Mouse (Mus musculus): ENCODE measurements at regions not wholly inside any gene's neighbourhood (a gene's known extent, or its start where the extent isn't known, plus 50 kb on each side); places are given as distances from the start of the nearest gene placed in this dataset.

GRCm38 (mm10) chr2:12765336-12765735 is 158.5 kb upstream of the Pter start:
- H3K27ac ChIP-seq, result no peak overlapping the region
- DNase-seq, result no peak
- TF ChIP-seq CTCF (IDR thresholded peaks at IDR 0.05), result no peak
- intact Hi-C loops (cut with DNase I), result no loop called here
- no peak overlapping the region for H3K4me3 ChIP-seq

DNA sequence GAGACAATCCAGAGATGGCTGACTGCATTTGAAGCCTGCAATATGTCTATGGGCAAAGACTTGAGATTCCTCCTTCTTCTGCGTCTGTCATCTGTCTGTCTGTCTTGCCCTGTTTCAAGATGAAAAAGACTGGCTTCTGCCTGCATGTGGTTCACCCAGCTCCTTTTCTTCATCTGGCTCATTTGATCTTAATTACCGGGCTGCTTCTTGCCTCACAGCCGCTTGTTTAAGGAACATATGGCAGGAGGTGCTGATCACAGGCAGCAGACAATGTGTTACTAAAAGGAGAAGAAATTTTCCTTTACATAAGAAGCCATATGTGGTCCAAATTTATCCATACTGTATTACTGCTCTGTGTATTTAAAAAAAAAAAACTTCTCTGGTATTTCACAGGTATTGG is 147.0 kb upstream of the Pter start:
- intact Hi-C loops (cut with DNase I), result no loop called here
- no peak for TF ChIP-seq CTCF (IDR thresholded peaks at IDR 0.05)
- H3K27ac ChIP-seq, result no peak overlapping the region
- no peak overlapping the region for H3K4me3 ChIP-seq
- DNase-seq, result no peak

DNA sequence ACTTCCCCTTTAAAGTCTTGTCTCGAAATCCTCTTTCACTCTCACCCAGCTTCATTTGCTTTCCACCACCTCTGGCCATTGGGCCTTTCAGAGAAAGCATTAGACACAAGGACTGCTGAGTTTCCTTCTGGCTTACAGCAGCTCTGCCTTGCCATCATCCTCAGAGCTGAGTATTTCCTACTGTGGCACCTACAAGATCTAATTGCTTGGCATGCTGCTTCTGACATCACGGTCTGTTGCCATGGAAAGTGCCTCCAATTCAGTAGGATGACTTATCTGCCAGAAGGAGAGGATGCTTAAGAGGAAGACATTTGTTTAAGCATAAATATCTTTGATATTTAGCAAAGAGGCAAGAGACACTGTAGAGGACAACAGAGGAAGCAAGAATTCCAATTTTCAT is 146.1 kb upstream of the Pter start:
- TF ChIP-seq CTCF (IDR thresholded peaks at IDR 0.05), result no peak
- no peak overlapping the region for H3K27ac ChIP-seq
- intact Hi-C loops (cut with DNase I), result no loop called here
- no peak overlapping the region for H3K4me3 ChIP-seq
- no peak for DNase-seq

DNA sequence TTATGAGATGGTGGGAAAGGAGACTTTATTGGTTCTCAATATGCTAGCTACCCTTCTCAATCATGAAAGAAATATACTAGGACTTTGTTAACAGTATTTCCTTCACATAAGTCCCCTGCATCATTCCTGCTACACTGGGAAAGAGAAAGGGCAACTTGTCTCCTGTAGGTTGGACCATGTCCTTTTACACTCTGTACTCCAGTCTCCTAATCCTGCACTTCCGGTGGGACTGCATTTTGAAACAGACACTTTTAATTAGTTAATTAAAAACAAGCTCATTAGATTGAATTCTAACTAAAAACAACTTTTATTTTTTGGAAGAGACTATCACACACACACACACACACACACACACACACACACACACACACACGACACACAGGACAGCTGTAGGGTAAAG is 131.2 kb upstream of the Pter start:
- TF ChIP-seq CTCF (IDR thresholded peaks at IDR 0.05), result no peak
- Histone ChIP-seq H3K4me3 (no peak overlapping the region), H3K27ac (no peak overlapping the region)
- DNase-seq, result no peak
- intact Hi-C loops (cut with DNase I), result no loop called here

GRCm38 (mm10) chr2:12797615-12798169 is 126.1 kb upstream of the Pter start:
- TF ChIP-seq CTCF (IDR thresholded peaks at IDR 0.05), result no peak
- Histone ChIP-seq H3K4me3 (no peak overlapping the region), H3K27ac (no peak overlapping the region)
- no peak for DNase-seq
- intact Hi-C loops (cut with DNase I), result no loop called here

DNA sequence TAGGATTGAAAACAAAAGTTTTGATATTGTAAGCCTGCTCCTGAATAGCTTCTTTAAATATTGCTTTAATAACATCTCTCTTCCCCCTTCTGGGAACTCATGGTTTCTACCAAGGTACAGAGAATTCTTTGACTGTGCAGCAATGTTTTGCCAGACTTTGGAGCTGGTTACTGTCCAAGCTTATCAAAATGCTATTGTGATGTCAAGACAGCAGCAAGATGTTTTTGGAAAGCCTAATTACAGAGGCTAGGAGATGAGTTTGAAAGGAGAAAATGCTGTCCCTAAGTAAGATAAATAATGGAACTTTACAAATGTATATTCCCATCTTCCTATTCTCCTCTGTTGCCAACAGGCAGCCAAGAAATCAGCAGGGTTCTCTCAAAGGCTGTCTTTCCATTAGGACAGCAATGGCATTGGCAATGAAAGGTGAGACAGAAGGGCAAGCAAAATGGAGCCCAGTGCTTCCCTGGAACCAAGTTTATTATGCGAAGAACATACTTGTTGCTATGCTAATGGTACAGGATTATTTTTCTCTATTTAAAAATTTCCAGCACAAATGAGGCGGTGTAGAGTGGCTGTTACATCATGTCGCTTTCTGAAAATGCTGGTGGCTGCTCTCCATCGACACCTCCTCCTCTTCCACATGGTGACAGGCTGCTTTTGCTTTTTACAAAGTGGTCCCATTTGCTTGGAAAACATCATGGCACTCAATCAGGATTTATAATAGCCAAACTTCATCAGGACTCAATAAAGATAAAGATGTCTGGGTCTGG is 124.5 kb upstream of the Pter start:
- no peak for TF ChIP-seq CTCF (IDR thresholded peaks at IDR 0.05)
- Histone ChIP-seq H3K4me3 (no peak overlapping the region), H3K27ac (no peak overlapping the region)
- intact Hi-C loops (cut with DNase I), result no loop called here
- DNase-seq, result no peak

GRCm38 (mm10) chr2:12802667-12803066 is 121.2 kb upstream of the Pter start:
- Histone ChIP-seq H3K4me3 (no peak overlapping the region), H3K27ac (no peak overlapping the region)
- DNase-seq, result no peak
- no peak for TF ChIP-seq CTCF (IDR thresholded peaks at IDR 0.05)
- intact Hi-C loops (cut with DNase I), result loop anchor here (10.0 kb wide), 1 partner anchor 98 kb away; no protein-coding TSS in a partner anchor

- no peak overlapping the region for H3K27ac ChIP-seq
- intact Hi-C loops (cut with DNase I), result loop anchor here (10.0 kb wide), 1 partner anchor 100 kb away; no protein-coding TSS in a partner anchor
- no peak overlapping the region for H3K4me3 ChIP-seq
- TF ChIP-seq CTCF (IDR thresholded peaks at IDR 0.05), result no peak
- no peak for DNase-seq
Measured at GRCm38 (mm10) chr2:12805096-12805495, 118.7 kb upstream of the Pter start.

DNA sequence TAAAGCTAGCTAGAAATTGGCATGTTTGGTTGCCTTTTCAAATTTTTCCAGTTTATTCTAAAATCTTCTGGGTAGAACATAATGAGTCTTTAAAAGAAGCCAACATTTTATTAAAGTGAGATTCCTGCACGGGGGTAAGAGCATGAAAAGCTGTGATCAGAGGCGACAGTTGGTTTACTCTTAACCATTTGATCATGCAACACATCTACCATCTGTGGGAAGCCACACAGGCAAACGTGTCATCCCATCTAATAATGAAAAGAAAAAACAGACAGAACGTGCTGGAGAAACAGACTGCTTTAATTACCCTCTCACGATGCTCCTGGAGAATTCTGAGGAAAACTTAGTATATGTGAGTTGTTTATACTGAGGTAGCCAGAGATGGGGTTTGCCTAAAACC is 115.4 kb upstream of the Pter start:
- intact Hi-C loops (cut with DNase I), result loop anchor here (10.0 kb wide), 1 partner anchor 104 kb away; no protein-coding TSS in a partner anchor
- TF ChIP-seq CTCF (IDR thresholded peaks at IDR 0.05), result no peak
- H3K4me3 ChIP-seq, result no peak overlapping the region
- no peak for DNase-seq
- H3K27ac ChIP-seq, result no peak overlapping the region

DNA sequence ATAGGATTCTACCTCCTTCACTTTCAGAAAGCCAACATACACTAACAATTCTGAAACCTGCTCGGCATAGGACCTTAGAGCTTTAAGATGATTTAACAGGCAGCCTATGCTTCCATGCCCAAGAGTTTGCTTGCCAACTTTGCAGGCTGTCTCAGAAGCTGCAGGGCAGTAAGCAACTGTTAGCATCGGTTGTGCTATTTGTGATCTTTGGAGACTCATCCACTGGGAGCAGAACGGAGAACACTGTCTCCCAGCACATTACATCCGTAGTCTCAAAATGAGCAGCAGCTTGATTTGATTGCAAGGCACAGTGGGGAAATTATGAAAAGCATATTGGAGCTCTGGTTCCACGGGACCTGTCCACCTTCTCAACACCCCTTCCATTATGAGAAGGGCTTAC is 108.5 kb upstream of the Pter start:
- no peak for TF ChIP-seq CTCF (IDR thresholded peaks at IDR 0.05)
- DNase-seq, result no peak
- Histone ChIP-seq H3K4me3 (no peak overlapping the region), H3K27ac (no peak overlapping the region)
- intact Hi-C loops (cut with DNase I), result no loop called here

DNA sequence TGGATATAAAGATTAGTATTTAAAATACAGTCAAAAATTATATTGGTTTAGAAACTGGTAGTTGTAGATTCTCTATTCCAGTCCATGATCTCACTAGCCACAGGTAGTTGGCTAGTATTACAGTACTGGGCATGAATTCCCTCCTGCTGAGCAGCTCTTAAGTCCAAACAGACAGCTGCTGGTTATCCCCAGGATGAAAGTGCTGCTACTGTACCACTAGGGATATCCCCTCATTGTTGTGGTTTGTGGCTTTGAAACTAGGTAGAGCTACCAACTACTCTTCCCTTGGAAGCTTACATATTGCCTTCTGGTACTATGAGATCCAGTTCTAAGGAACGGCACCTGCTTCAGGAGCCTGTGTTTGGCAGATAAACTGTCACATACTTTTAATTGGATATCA is 97.9 kb upstream of the Pter start:
- Histone ChIP-seq H3K4me3 (no peak overlapping the region), H3K27ac (no peak overlapping the region)
- DNase-seq, result no peak
- no peak for TF ChIP-seq CTCF (IDR thresholded peaks at IDR 0.05)
- intact Hi-C loops (cut with DNase I), result no loop called here

- intact Hi-C loops (cut with DNase I), result no loop called here
- no peak overlapping the region for H3K27ac ChIP-seq
- no peak for TF ChIP-seq CTCF (IDR thresholded peaks at IDR 0.05)
- DNase-seq, result no peak
- H3K4me3 ChIP-seq, result no peak overlapping the region
Measured at GRCm38 (mm10) chr2:12833579-12833978, 90.3 kb upstream of the Pter start.

GRCm38 (mm10) chr2:12866543-12866942 is 57.3 kb upstream of the Pter start:
- TF ChIP-seq CTCF (IDR thresholded peaks at IDR 0.05), result no peak
- intact Hi-C loops (cut with DNase I), result no loop called here
- H3K27ac ChIP-seq, result no peak overlapping the region
- H3K4me3 ChIP-seq, result no peak overlapping the region
- no peak for DNase-seq

GRCm38 (mm10) chr2:12868772-12869171 is 55.1 kb upstream of the Pter start:
- intact Hi-C loops (cut with DNase I), result no loop called here
- Histone ChIP-seq H3K27ac (no peak overlapping the region), H3K4me3 (no peak overlapping the region)
- no peak for DNase-seq
- no peak for TF ChIP-seq CTCF (IDR thresholded peaks at IDR 0.05)
